ENCODE assay signal across 10 mouse cellular contexts in the genomic region with DNA sequence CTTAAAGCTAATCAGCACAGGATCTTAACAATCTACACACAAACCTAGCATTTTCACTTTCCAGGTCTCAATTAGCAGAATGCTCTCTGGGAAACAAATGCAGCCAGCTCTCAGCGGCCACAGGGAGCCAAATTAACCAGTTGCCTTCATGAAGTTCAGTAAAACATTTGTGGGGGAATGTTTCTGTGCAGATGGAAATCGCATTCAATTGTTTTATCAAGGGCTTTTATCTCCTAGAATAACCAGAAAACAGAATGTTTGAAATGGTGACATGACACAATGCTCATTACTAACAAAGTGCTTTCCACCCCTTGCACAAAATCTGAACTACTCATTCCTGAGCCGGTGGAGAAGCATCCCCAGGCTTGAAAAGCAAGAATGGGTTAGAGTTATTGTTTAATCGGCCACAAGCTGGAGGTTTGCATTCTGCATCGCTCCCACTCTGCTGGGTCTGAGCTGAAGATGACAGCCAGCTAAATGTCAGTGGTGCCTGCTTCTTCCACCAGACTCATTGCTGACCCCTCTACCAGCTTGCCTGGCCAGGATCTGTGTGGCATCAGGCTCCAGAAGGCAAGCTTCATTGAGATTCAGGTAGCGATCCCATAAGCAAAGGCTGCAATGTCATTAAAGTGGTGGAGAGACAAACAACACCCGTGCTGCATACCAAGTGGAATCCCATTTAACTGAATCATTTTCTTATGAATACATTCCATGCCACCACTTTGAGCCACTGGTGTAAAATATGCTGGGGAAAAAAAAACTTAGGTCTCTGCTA.
DNase-seq lines count a peak whose midpoint lies in the region; ATAC-seq and TF ChIP-seq lines count a peak whose summit lies in the region.
"Had no signal": no experiment of that assay in that cellular context is flagged by ENCODE, and none has a peak within 500 bp of the region (broad histone marks: within the 10 kb centered on the region; RNA-seq: fewer than 3 reads in every experiment).

No protein-coding gene starts in this region.

- peak overlapping the region; percentile 22 for H3K4me2 ChIP-seq in heart, embryonic 12.5 days
- no peak overlapping the region for H3K4me2 ChIP-seq in forebrain, embryonic 15.5 days (replicated peaks)

- H3K36me3 ChIP-seq in heart, embryonic 12.5 days, result no peaks in the 10 kb centered on the region
- H3K36me3 ChIP-seq in forebrain, embryonic 15.5 days, result no peaks in the 10 kb centered on the region
- H3K36me3 ChIP-seq in kidney, adult 2 months (ENCODE audit: control insufficient read depth, insufficient read depth, low read length), result no peaks in the 10 kb centered on the region

- H3K4me3 ChIP-seq in heart, embryonic 12.5 days, result no peak overlapping the region
- H3K4me3 ChIP-seq in forebrain, embryonic 15.5 days, result no peak overlapping the region
- no peak overlapping the region for H3K4me3 ChIP-seq in kidney, adult 2 months (ENCODE audit: insufficient read depth, low read depth, low read length)

- WGBS in heart, embryonic 12.5 days, result 56% methylated on average over 7 of the region's 7 CpGs
- WGBS in forebrain, embryonic 15.5 days, result 26% methylated on average over 7 of the region's 7 CpGs
- WGBS in kidney, adult 2 months, result 62% methylated on average over 7 of the region's 7 CpGs

- H3K27me3 ChIP-seq in heart, embryonic 12.5 days (replicated peaks), result no peaks in the 10 kb centered on the region
- H3K27me3 ChIP-seq in forebrain, embryonic 15.5 days, result no peaks in the 10 kb centered on the region
- H3K27me3 ChIP-seq in kidney, adult 2 months (replicated peaks; ENCODE audit: control insufficient read depth, insufficient read depth, low read length), result no peaks in the 10 kb centered on the region

- no peak overlapping the region for H3K9ac ChIP-seq in heart, embryonic 12.5 days
- H3K9ac ChIP-seq in forebrain, embryonic 15.5 days (replicated peaks), result no peak overlapping the region
- H3K9ac ChIP-seq: liver, embryonic 14.5 days had no signal

- no peak for ATAC-seq in heart, embryonic 12.5 days (ENCODE audit: insufficient number of reproducible peaks, low FRiP score)
- ATAC-seq in forebrain, embryonic 15.5 days (replicated peaks), result peak; percentile 93

- no peak for TF ChIP-seq CTCF in kidney, adult 2 months (conservative IDR thresholded peaks at IDR 0.05; ENCODE audit: insufficient read depth, insufficient read length, low read depth, low read length)

- peak overlapping the region; percentile 14 for H3K27ac ChIP-seq in heart, embryonic 12.5 days (ENCODE audit: poor library complexity, severe bottlenecking)
- peak overlapping the region; percentile 70 for H3K27ac ChIP-seq in forebrain, embryonic 15.5 days (replicated peaks)
- H3K27ac ChIP-seq in kidney, adult 2 months (ENCODE audit: insufficient read depth, low read depth, low read length), result no peak overlapping the region
- H3K27ac ChIP-seq: liver, embryonic 14.5 days had no signal

- peaks cover 19% of the 10 kb centered on the region for H3K4me1 ChIP-seq in heart, embryonic 12.5 days (replicated peaks)
- H3K4me1 ChIP-seq in forebrain, embryonic 15.5 days, result peaks cover 13% of the 10 kb centered on the region
- no peaks in the 10 kb centered on the region for H3K4me1 ChIP-seq in kidney, adult 2 months (ENCODE audit: control insufficient read depth, insufficient read depth, low read length)

- H3K9me3 ChIP-seq in heart, embryonic 12.5 days (replicated peaks), result no peaks in the 10 kb centered on the region
- H3K9me3 ChIP-seq in forebrain, embryonic 15.5 days, result no peaks in the 10 kb centered on the region

- no peak for DNase-seq in heart, adult 8-10 months (ENCODE audit: low spot score)
- DNase-seq in Muller cell, postnatal 12 days (ENCODE audit: inconsistent ontology term), result peak; percentile 81
- DNase-seq in layer of hippocampus, postnatal 36 days, result peak; percentile 25 to 27
- no peak for DNase-seq in ovary, postnatal 14 days (ENCODE audit: low spot score)
- no peak for DNase-seq in kidney, adult 2 months
- DNase-seq in adrenal gland, adult 18-20 months (ENCODE audit: low spot score in 2 of 2), result no peak
- DNase-seq: thymus, adult 2 months had no signal

- no peak for TF ChIP-seq POLR2A in kidney, adult 2 months (IDR thresholded peaks at IDR 0.05; ENCODE audit: low read depth, low read length)

Comparison
In these comparisons a context has a peak if more than half of its experiments do, and no peak if none do; other contexts are left out.
1. DNase-seq: peak in Muller cell, postnatal 12 days (single experiment) and layer of hippocampus, postnatal 36 days (2 of 2); none in heart, adult 8-10 months (single experiment), ovary, postnatal 14 days (single experiment), kidney, adult 2 months (single experiment) and adrenal gland, adult 18-20 months (0 of 2).